Comparison of ENCODE assay signal across 8 mouse cellular contexts in the genomic region with DNA sequence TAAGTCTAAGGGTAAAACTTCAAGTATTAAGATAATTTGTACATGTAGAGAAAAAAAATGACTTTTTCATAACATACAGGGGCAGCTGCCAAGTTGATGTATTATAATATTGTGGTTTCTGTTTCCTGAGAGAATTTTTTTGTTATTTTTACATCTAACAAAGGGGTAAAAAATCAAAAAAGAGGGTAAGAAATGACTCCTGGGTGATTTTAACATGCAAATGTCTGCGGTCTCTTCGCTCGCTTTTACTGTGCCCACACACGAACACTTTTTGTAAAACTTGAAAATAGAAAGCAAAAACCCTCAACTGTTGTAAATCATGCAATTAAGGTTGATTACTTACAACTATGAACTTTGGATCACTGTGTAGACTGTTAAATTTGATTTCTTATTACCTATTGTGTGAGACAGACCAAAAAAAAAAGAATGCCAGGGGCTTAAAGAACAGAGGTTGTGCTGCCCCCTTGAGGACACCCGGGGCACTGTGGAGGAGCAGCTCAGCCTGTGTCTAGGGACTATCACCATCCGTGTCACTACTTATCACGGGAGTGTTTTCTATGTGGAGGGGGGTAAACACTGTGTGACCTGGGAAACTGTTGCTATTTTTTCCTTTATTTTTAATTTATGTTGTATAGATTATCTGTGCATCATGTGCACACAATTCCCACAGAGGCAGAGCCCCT. TPM values are rescaled to one million over a fixed set of nuclear protein-coding genes. Genes with fewer than 3 reads are reported as not detected.
DNase-seq lines count a peak whose midpoint lies in the region; ATAC-seq and TF ChIP-seq lines count a peak whose summit lies in the region.

No protein-coding gene starts in this region.

- peak; percentile 69 for ATAC-seq in forebrain, postnatal 0 days

- in situ Hi-C loops in CH12.LX (cut with MboI; ENCODE audit: low pct_ligation_motif_present, low pct_unique_long_range_greater_than_20kb, low sequenced_read_pairs) = loop anchor here (5.0 to 10.0 kb wide), 3 partner anchors 62 to 382 kb away; a partner anchor contains a TSS

- TF ChIP-seq RAD21 in CH12.LX (IDR thresholded peaks at IDR 0.05; ENCODE audit: low read depth, low read length) = peak; percentile 31

- H3K4me2 ChIP-seq in CH12.LX (ENCODE audit: insufficient read depth, low read depth, poor library complexity, severe bottlenecking) = peak overlapping the region; percentile 75
- H3K4me2 ChIP-seq in forebrain, postnatal 0 days (ENCODE audit: low read depth) = no peak overlapping the region

- WGBS in forebrain, postnatal 0 days = 48% methylated on average over 7 of the region's 7 CpGs
- WGBS in lung, adult 2 months = 46% methylated on average over 7 of the region's 7 CpGs

- DNase-seq in B cell, adult 2 months = peak; percentile 88 to 91
- peak; percentile 90 for DNase-seq in CH12.LX (ENCODE audit: extremely low read depth)
- DNase-seq in c-Kit-positive CD71-positive TER-119-positive erythroid progenitor cells, embryonic 14.5 days (ENCODE audit: low spot score) = peak; percentile 38
- peak; percentile 84 for DNase-seq in forebrain, postnatal 0 days
- peak; percentile 74 for DNase-seq in kidney, adult 9 months
- DNase-seq in lung, adult 2 months = peak; percentile 65
- DNase-seq in right cerebral cortex, postnatal 10 days (ENCODE audit: low spot score in 2 of 2) = peak; percentile 78 to 89
- no peak for DNase-seq in urinary bladder, adult 2 months (ENCODE audit: low spot score)

- dilution Hi-C loops in CH12.LX (cut with MboI; ENCODE audit: extremely low pct_ligation_motif_present, extremely low pct_unique_long_range_greater_than_20kb, low sequenced_read_pairs) = no loop called here

- H3K27me3 ChIP-seq in CH12.LX (replicated peaks) = no peaks in the 10 kb centered on the region
- no peaks in the 10 kb centered on the region for H3K27me3 ChIP-seq in forebrain, postnatal 0 days (ENCODE audit: insufficient read depth, low read length)

- no peak overlapping the region for H3K9ac ChIP-seq in CH12.LX (ENCODE audit: insufficient read depth, low read depth)
- no peak overlapping the region for H3K9ac ChIP-seq in forebrain, postnatal 0 days

- no peaks in the 10 kb centered on the region for H3K9me3 ChIP-seq in CH12.LX (replicated peaks; ENCODE audit: low read length)
- H3K9me3 ChIP-seq in forebrain, postnatal 0 days (ENCODE audit: low read length) = no peaks in the 10 kb centered on the region

- no peak overlapping the region for H3K27ac ChIP-seq in CH12.LX (ENCODE audit: insufficient read depth, low read depth)
- no peak overlapping the region for H3K27ac ChIP-seq in forebrain, postnatal 0 days (ENCODE audit: low read depth, low read length)

- no peak for TF ChIP-seq POLR2A in CH12.LX (IDR thresholded peaks at IDR 0.05; ENCODE audit: low read depth, low read length)
- no peak for TF ChIP-seq POLR2A in lung, adult 2 months (IDR thresholded peaks at IDR 0.05; ENCODE audit: borderline replicate concordance, extremely low read depth, low read depth, low read length)

- H3K79me2 ChIP-seq in CH12.LX (replicated peaks; ENCODE audit: control insufficient read depth, extremely low read depth, insufficient read depth, poor library complexity, severe bottlenecking) = no peaks in the 10 kb centered on the region

- peak; percentile 36 to 55 for TF ChIP-seq CTCF in CH12.LX (conservative IDR thresholded peaks at IDR 0.05 in 1 of 2, IDR thresholded peaks at IDR 0.05 in 1 of 2; ENCODE audit: low read depth in 2 of 2, low read length in 2 of 2)
- peak; percentile 75 for TF ChIP-seq CTCF in forebrain, postnatal 0 days (IDR thresholded peaks at IDR 0.05; ENCODE audit: low read depth)
- peak; percentile 73 for TF ChIP-seq CTCF in lung, adult 2 months (IDR thresholded peaks at IDR 0.05; ENCODE audit: insufficient read depth, low read length)

- H3K4me1 ChIP-seq in CH12.LX (ENCODE audit: control insufficient read depth in 1 of 2, insufficient read depth in 2 of 2) = peaks cover 38 to 58% of the 10 kb centered on the region in 2 experiments
- H3K4me1 ChIP-seq in forebrain, postnatal 0 days (ENCODE audit: insufficient read depth) = no peaks in the 10 kb centered on the region
- 0 out of 2 replicates have a peak, but pooled peaks cover 2% of the 10 kb centered on the region for H3K4me1 ChIP-seq in lung, adult 2 months (ENCODE audit: control insufficient read depth, insufficient read depth, low read length)

- no peaks in the 10 kb centered on the region for H3K36me3 ChIP-seq in CH12.LX (replicated peaks in 1 of 2; ENCODE audit: control insufficient read depth in 1 of 2, insufficient read depth in 1 of 2, low read length in 1 of 2)
- H3K36me3 ChIP-seq in forebrain, postnatal 0 days (ENCODE audit: insufficient read depth) = no peaks in the 10 kb centered on the region

- H3K4me3 ChIP-seq in CH12.LX (replicated peaks in 1 of 3; ENCODE audit: low read depth in 2 of 3, low read length in 2 of 3, poor library complexity in 1 of 3) = no peak overlapping the region
- H3K4me3 ChIP-seq in forebrain, postnatal 0 days (ENCODE audit: low read depth, low read length) = no peak overlapping the region
- H3K4me3 ChIP-seq in lung, adult 2 months (replicated peaks; ENCODE audit: extremely low read depth, low read depth, low read length) = no peak overlapping the region

- TF ChIP-seq EP300 in CH12.LX (IDR thresholded peaks at IDR 0.05; ENCODE audit: low read length) = peak; percentile 78

TF ChIP-seq in CH12.LX, 34 proteins besides CTCF, POLR2A, EP300 and RAD21:
- TF ChIP-seq MAFK (IDR thresholded peaks at IDR 0.05; ENCODE audit: insufficient replicate concordance, low read length) (peak; percentile 78; the same call in 1 of the 2 replicates), HCFC1 (IDR thresholded peaks at IDR 0.05; ENCODE audit: low read depth, low read length) (no peak), ETS1 (conservative IDR thresholded peaks at IDR 0.05; ENCODE audit: low read depth, low read length) (peak; percentile 58; the same call in 1 of the 2 replicates), USF2 (conservative IDR thresholded peaks at IDR 0.05; ENCODE audit: low read depth, low read length) (no peak), RCOR1 (conservative IDR thresholded peaks at IDR 0.05; ENCODE audit: low read depth, low read length) (no peak), IRF4 (IDR thresholded peaks at IDR 0.05; ENCODE audit: low read depth, low read length) (peak; percentile 87), ZNF384 (IDR thresholded peaks at IDR 0.05; ENCODE audit: low read depth, low read length) (peak; percentile 95), BHLHE40 (IDR thresholded peaks at IDR 0.05; ENCODE audit: low read depth, low read length) (peak; percentile 62), MEF2A (IDR thresholded peaks at IDR 0.05; ENCODE audit: borderline replicate concordance, low read depth, low read length) (peak; percentile 82; the same call in 1 of the 2 replicates), JUN (IDR thresholded peaks at IDR 0.05; ENCODE audit: insufficient read depth, low read depth, low read length) (peak; percentile 55; the same call in 1 of the 2 replicates), MYC (IDR thresholded peaks at IDR 0.05; ENCODE audit: low read depth, low read length) (no peak), TCF12 (IDR thresholded peaks at IDR 0.05; ENCODE audit: low read depth, low read length) (0 out of 2 replicates have a peak, but pooled peaks have one; percentile 45), JUND (conservative IDR thresholded peaks at IDR 0.05; ENCODE audit: low read depth, low read length) (peak; percentile 66), SMC3 (IDR thresholded peaks at IDR 0.05; ENCODE audit: low read depth, low read length) (peak; percentile 21)
TF ChIP-seq in CH12.LX: peak in this region for 10.

RNA-seq across cellular contexts. Expression of a gene that starts 23.5 kb away (rescaled TPM):
- total RNA-seq in CH12.LX (2012; rRNA removed) (1.1 and 1.5 TPM in 2 replicates), CH12.LX (2014; rRNA removed) (0.09 and 0.12 TPM in 2 replicates)
- polyA plus RNA-seq in CH12.LX (2012; ENCODE audit: insufficient read length, low read depth) = 0.60 and 0.89 TPM in 2 replicates
- total RNA-seq in forebrain, postnatal 0 days (2014; rRNA removed) = 4.5 and 11.9 TPM in 2 replicates
- polyA plus RNA-seq in forebrain, postnatal 0 days (2015; fragmentation: Nextera tagmentation; extraction: Ambion mirVana) = 2.9 and 4.2 TPM in 2 replicates
- 223 and 227 TPM in 2 replicates for polyA plus RNA-seq in lung, adult 2 months (2012; rRNA removed)
- 8.7 and 16.9 TPM in 2 replicates for polyA plus RNA-seq in urinary bladder, adult 2 months (2012; rRNA removed)

RNA-seq across cellular contexts. Expression of a gene that starts 56.7 kb away (rescaled TPM):
- 1.4 and 1.7 TPM in 2 replicates for total RNA-seq in CH12.LX (2012; rRNA removed)
- 0.18 and 0.31 TPM in 2 replicates for total RNA-seq in CH12.LX (2014; rRNA removed)
- polyA plus RNA-seq in CH12.LX (2012; ENCODE audit: insufficient read length, low read depth) = 3.4 and 5.6 TPM in 2 replicates
- 6.0 and 8.6 TPM in 2 replicates for total RNA-seq in forebrain, postnatal 0 days (2014; rRNA removed)
- 4.2 and 5.2 TPM in 2 replicates for polyA plus RNA-seq in forebrain, postnatal 0 days (2015; fragmentation: Nextera tagmentation; extraction: Ambion mirVana)
- 36.0 and 42.5 TPM in 2 replicates for polyA plus RNA-seq in lung, adult 2 months (2012; rRNA removed)
- 0.43 and 1.1 TPM in 2 replicates for polyA plus RNA-seq in urinary bladder, adult 2 months (2012; rRNA removed)

Comparison
In these comparisons a context has a peak if more than half of its experiments do, and no peak if none do; other contexts are left out.
1. RNA of a gene that starts 23.5 kb away (polyA plus RNA-seq): 223 to 227 TPM in lung, adult 2 months; 8.7 to 16.9 TPM in urinary bladder, adult 2 months, 2.9 to 4.2 TPM in forebrain, postnatal 0 days and 0.60 to 0.89 TPM in CH12.LX; every median in the first group is over 10 times any median in the second.
2. Peak in every context shown above with its lines, with median percentiles within 50 percentile points of each other: CTCF ChIP-seq.